ENCODE assay signal across 11 mouse cellular contexts in the genomic region with DNA sequence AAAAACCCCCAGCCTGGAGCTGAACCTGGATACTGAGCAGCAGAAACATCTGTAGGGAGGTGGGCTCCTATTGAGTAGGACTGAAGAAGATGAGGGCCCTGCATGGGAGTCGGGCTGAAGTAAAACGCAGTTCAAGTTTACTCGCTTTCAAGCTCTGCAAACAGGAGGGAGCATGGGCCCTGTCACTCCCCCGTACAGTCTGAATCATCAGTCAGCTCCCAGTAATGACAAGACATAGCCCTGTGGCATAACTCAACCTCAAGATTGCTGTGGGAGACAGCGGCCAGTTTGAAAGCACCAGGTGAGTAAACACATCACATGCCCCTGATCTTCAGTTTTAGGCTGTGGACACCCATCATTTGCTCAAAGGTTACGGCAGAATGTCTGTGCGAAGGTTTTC.
A peak's percentile ranks its signal among the peaks of the same experiment; 100 is the strongest.
DNase-seq lines count a peak whose midpoint lies in the region; ATAC-seq and TF ChIP-seq lines count a peak whose summit lies in the region.
"Had no signal": no experiment of that assay in that cellular context is flagged by ENCODE, and none has a peak within 500 bp of the region (broad histone marks: within the 10 kb centered on the region; RNA-seq: fewer than 3 reads in every experiment).

No protein-coding gene starts in this region.

- 41% methylated on average over 7 of the region's 7 CpGs for WGBS in lung, embryonic 15.5 days
- WGBS in forebrain, embryonic 12.5 days: 77% methylated on average over 7 of the region's 7 CpGs
- WGBS in hindbrain, postnatal 0 days: 64% methylated on average over 7 of the region's 7 CpGs
- 39% methylated on average over 7 of the region's 7 CpGs for WGBS in stomach, embryonic 14.5 days

- no peak overlapping the region for H3K4me2 ChIP-seq in lung, embryonic 15.5 days
- no peak overlapping the region for H3K4me2 ChIP-seq in forebrain, embryonic 12.5 days
- no peak overlapping the region for H3K4me2 ChIP-seq in hindbrain, postnatal 0 days (ENCODE audit: low read depth, low read length)
- H3K4me2 ChIP-seq in stomach, embryonic 14.5 days (replicated peaks; ENCODE audit: low read depth, low read length): no peak overlapping the region
- H3K4me2 ChIP-seq: heart, embryonic 13.5 days; liver, embryonic 13.5 days had no signal

- H3K4me3 ChIP-seq in lung, embryonic 15.5 days: no peak overlapping the region
- H3K4me3 ChIP-seq in forebrain, embryonic 12.5 days (replicated peaks): no peak overlapping the region
- H3K4me3 ChIP-seq in hindbrain, postnatal 0 days (ENCODE audit: low read length): no peak overlapping the region
- H3K4me3 ChIP-seq in stomach, embryonic 14.5 days (ENCODE audit: low read depth, low read length): no peak overlapping the region
- H3K4me3 ChIP-seq: erythroblast, embryonic 14.5 days; heart, embryonic 13.5 days; liver, embryonic 13.5 days had no signal

- H3K27ac ChIP-seq in lung, embryonic 15.5 days: no peak overlapping the region
- peak overlapping the region; percentile 73 for H3K27ac ChIP-seq in forebrain, embryonic 12.5 days
- peak overlapping the region; percentile 71; the same call in 1 of the 2 replicates for H3K27ac ChIP-seq in hindbrain, postnatal 0 days
- peak overlapping the region; percentile 39; the same call in 1 of the 2 replicates for H3K27ac ChIP-seq in stomach, embryonic 14.5 days (ENCODE audit: low read length)
- H3K27ac ChIP-seq: liver, embryonic 13.5 days had no signal

- peaks cover 44% of the 10 kb centered on the region for H3K4me1 ChIP-seq in lung, embryonic 15.5 days
- H3K4me1 ChIP-seq in forebrain, embryonic 12.5 days: peaks cover 35% of the 10 kb centered on the region
- H3K4me1 ChIP-seq in hindbrain, postnatal 0 days (ENCODE audit: insufficient read depth, low read length): peaks cover 16% of the 10 kb centered on the region
- peaks cover 34% of the 10 kb centered on the region for H3K4me1 ChIP-seq in stomach, embryonic 14.5 days (ENCODE audit: control insufficient read depth, insufficient read depth, low read length)

- H3K36me3 ChIP-seq in lung, embryonic 15.5 days: no peaks in the 10 kb centered on the region
- no peaks in the 10 kb centered on the region for H3K36me3 ChIP-seq in forebrain, embryonic 12.5 days (replicated peaks)
- no peaks in the 10 kb centered on the region for H3K36me3 ChIP-seq in hindbrain, postnatal 0 days (ENCODE audit: insufficient read depth, low read length)
- H3K36me3 ChIP-seq in stomach, embryonic 14.5 days (ENCODE audit: control insufficient read depth, insufficient read depth, low read length): no peaks in the 10 kb centered on the region
- H3K36me3 ChIP-seq: heart, embryonic 13.5 days; liver, embryonic 13.5 days had no signal

- no peak for DNase-seq in lung, adult 18-20 months
- no peak for DNase-seq in hindbrain, postnatal 0 days (ENCODE audit: low spot score)
- no peak for DNase-seq in cerebellum, postnatal 25 days
- no peak for DNase-seq in gastrocnemius, postnatal 14 days
- DNase-seq: liver, embryonic 13.5 days; spleen, adult 18-20 months had no signal

- no peak for TF ChIP-seq CTCF in hindbrain, postnatal 0 days (IDR thresholded peaks at IDR 0.05; ENCODE audit: low read depth)

- H3K9ac ChIP-seq in lung, embryonic 15.5 days: 0 out of 2 replicates have a peak overlapping the region, but pooled peaks have one; percentile 18
- H3K9ac ChIP-seq in forebrain, embryonic 12.5 days: no peak overlapping the region; the same call in 1 of the 2 replicates
- no peak overlapping the region for H3K9ac ChIP-seq in hindbrain, postnatal 0 days (replicated peaks; ENCODE audit: low read length)
- no peak overlapping the region for H3K9ac ChIP-seq in stomach, embryonic 14.5 days (replicated peaks; ENCODE audit: low read depth, low read length)
- H3K9ac ChIP-seq: heart, embryonic 13.5 days; liver, embryonic 13.5 days had no signal

- H3K27me3 ChIP-seq in lung, embryonic 15.5 days: no peaks in the 10 kb centered on the region
- H3K27me3 ChIP-seq in forebrain, embryonic 12.5 days: no peaks in the 10 kb centered on the region
- H3K27me3 ChIP-seq in hindbrain, postnatal 0 days (ENCODE audit: insufficient read depth, low read length): no peaks in the 10 kb centered on the region
- no peaks in the 10 kb centered on the region for H3K27me3 ChIP-seq in stomach, embryonic 14.5 days (ENCODE audit: control insufficient read depth, insufficient read depth, low read length)
- H3K27me3 ChIP-seq: heart, embryonic 13.5 days; liver, embryonic 13.5 days had no signal

- no peak for ATAC-seq in lung, embryonic 15.5 days (ENCODE audit: borderline replicate concordance, extremely low read depth, low FRiP score, low TSS enrichment)
- ATAC-seq in forebrain, embryonic 12.5 days (ENCODE audit: low FRiP score): no peak
- no peak for ATAC-seq in hindbrain, postnatal 0 days
- no peak for ATAC-seq in stomach, embryonic 14.5 days (ENCODE audit: insufficient number of reproducible peaks, insufficient read depth, low FRiP score, low read depth)

- H3K9me3 ChIP-seq in lung, embryonic 15.5 days: no peaks in the 10 kb centered on the region
- no peaks in the 10 kb centered on the region for H3K9me3 ChIP-seq in forebrain, embryonic 12.5 days
- no peaks in the 10 kb centered on the region for H3K9me3 ChIP-seq in hindbrain, postnatal 0 days (ENCODE audit: low read length)
- H3K9me3 ChIP-seq in stomach, embryonic 14.5 days (ENCODE audit: control insufficient read depth, low read depth, low read length): no peaks in the 10 kb centered on the region
- H3K9me3 ChIP-seq: heart, embryonic 13.5 days; liver, embryonic 13.5 days had no signal

- intact Hi-C loops in gastrocnemius, postnatal 14 days (cut with DNase I; ENCODE audit: low total_unique reads): no loop called here
